Comparison of ENCODE assay signal across 19 mouse cellular contexts in genomic region chr14:117778538-117779413, GRCm38 (mm10).
DNase-seq lines count a peak whose midpoint lies in the region; ATAC-seq and TF ChIP-seq lines count a peak whose summit lies in the region.
"Had no signal": no experiment of that assay in that cellular context is flagged by ENCODE, and none has a peak within 500 bp of the region (broad histone marks: within the 10 kb centered on the region; RNA-seq: fewer than 3 reads in every experiment).

No protein-coding gene starts in this region.

- no peaks in the 10 kb centered on the region for H3K36me3 ChIP-seq in forebrain, embryonic 16.5 days (ENCODE audit: control insufficient read depth, insufficient read depth)
- no peaks in the 10 kb centered on the region for H3K36me3 ChIP-seq in forebrain, postnatal 0 days (ENCODE audit: insufficient read depth)
- H3K36me3 ChIP-seq in midbrain, embryonic 10.5 days = no peaks in the 10 kb centered on the region
- no peaks in the 10 kb centered on the region for H3K36me3 ChIP-seq in midbrain, embryonic 15.5 days (replicated peaks)
- no peaks in the 10 kb centered on the region for H3K36me3 ChIP-seq in liver, embryonic 12.5 days
- H3K36me3 ChIP-seq: embryonic facial prominence, embryonic 15.5 days; heart, embryonic 10.5 days; limb, embryonic 15.5 days; stomach, embryonic 15.5 days had no signal

- 0 out of 2 replicates have a peak, but pooled peaks cover 3% of the 10 kb centered on the region for H3K4me1 ChIP-seq in forebrain, embryonic 16.5 days (replicated peaks; ENCODE audit: control insufficient read depth, insufficient read depth, low read length)
- H3K4me1 ChIP-seq in forebrain, postnatal 0 days (ENCODE audit: insufficient read depth) = no peaks in the 10 kb centered on the region
- H3K4me1 ChIP-seq in midbrain, embryonic 10.5 days = peaks cover 4% of the 10 kb centered on the region
- 0 out of 2 replicates have a peak, but pooled peaks cover 3% of the 10 kb centered on the region for H3K4me1 ChIP-seq in midbrain, embryonic 15.5 days
- no peaks in the 10 kb centered on the region for H3K4me1 ChIP-seq in liver, embryonic 12.5 days
- H3K4me1 ChIP-seq: embryonic facial prominence, embryonic 15.5 days; heart, embryonic 10.5 days; limb, embryonic 15.5 days; stomach, embryonic 15.5 days had no signal

- no peak overlapping the region for H3K4me2 ChIP-seq in forebrain, embryonic 16.5 days (ENCODE audit: low read length)
- H3K4me2 ChIP-seq in forebrain, postnatal 0 days (ENCODE audit: low read depth) = no peak overlapping the region
- H3K4me2 ChIP-seq in midbrain, embryonic 15.5 days = no peak overlapping the region
- no peak overlapping the region for H3K4me2 ChIP-seq in liver, embryonic 12.5 days
- H3K4me2 ChIP-seq: embryonic facial prominence, embryonic 15.5 days; limb, embryonic 15.5 days; stomach, embryonic 15.5 days had no signal

- TF ChIP-seq CTCF in forebrain, postnatal 0 days (IDR thresholded peaks at IDR 0.05; ENCODE audit: low read depth) = no peak

- no peaks in the 10 kb centered on the region for H3K27me3 ChIP-seq in forebrain, embryonic 16.5 days (replicated peaks; ENCODE audit: control insufficient read depth, insufficient read depth, low read length)
- H3K27me3 ChIP-seq in forebrain, postnatal 0 days (ENCODE audit: insufficient read depth, low read length) = no peaks in the 10 kb centered on the region
- no peaks in the 10 kb centered on the region for H3K27me3 ChIP-seq in midbrain, embryonic 10.5 days (ENCODE audit: low read depth, poor library complexity, severe bottlenecking)
- no peaks in the 10 kb centered on the region for H3K27me3 ChIP-seq in midbrain, embryonic 15.5 days (replicated peaks)
- H3K27me3 ChIP-seq in liver, embryonic 12.5 days (replicated peaks) = no peaks in the 10 kb centered on the region
- H3K27me3 ChIP-seq: embryonic facial prominence, embryonic 15.5 days; limb, embryonic 15.5 days; stomach, embryonic 15.5 days had no signal

- WGBS in forebrain, embryonic 16.5 days = 52% methylated on average over 15 of the region's 15 CpGs
- 49% methylated on average over 15 of the region's 15 CpGs for WGBS in forebrain, postnatal 0 days
- WGBS in midbrain, embryonic 10.5 days = 88% methylated on average over 15 of the region's 15 CpGs
- WGBS in midbrain, embryonic 15.5 days = 64% methylated on average over 15 of the region's 15 CpGs
- 45% methylated on average over 15 of the region's 15 CpGs for WGBS in liver, embryonic 12.5 days (ENCODE audit: insufficient replicate concordance)

- no peak overlapping the region for H3K27ac ChIP-seq in forebrain, embryonic 16.5 days (ENCODE audit: low read length)
- H3K27ac ChIP-seq in forebrain, postnatal 0 days (ENCODE audit: low read depth, low read length) = no peak overlapping the region
- 0 out of 2 replicates have a peak overlapping the region, but pooled peaks have one; percentile 38 for H3K27ac ChIP-seq in midbrain, embryonic 10.5 days (replicated peaks)
- H3K27ac ChIP-seq in midbrain, embryonic 15.5 days = no peak overlapping the region
- H3K27ac ChIP-seq in liver, embryonic 12.5 days = no peak overlapping the region
- H3K27ac ChIP-seq: embryonic facial prominence, embryonic 15.5 days; heart, embryonic 10.5 days; limb, embryonic 15.5 days; macrophage; stomach, embryonic 15.5 days had no signal

- DNase-seq in forebrain, postnatal 0 days = no peak
- no peak for DNase-seq in midbrain, embryonic 10.5 days (ENCODE audit: low spot score)
- no peak for DNase-seq in ovary, postnatal 10 days (ENCODE audit: low spot score)
- no peak for DNase-seq in kidney, adult 11 months
- DNase-seq: cerebellum, adult 8-10 months; gastrocnemius, postnatal 14 days; heart, postnatal 14 days; kidney, postnatal 36 days; spleen, adult 18-20 months had no signal

- H3K9ac ChIP-seq in forebrain, embryonic 16.5 days (replicated peaks; ENCODE audit: low read depth, low read length) = no peak overlapping the region
- H3K9ac ChIP-seq in forebrain, postnatal 0 days = no peak overlapping the region
- H3K9ac ChIP-seq in midbrain, embryonic 15.5 days = no peak overlapping the region
- H3K9ac ChIP-seq in liver, embryonic 12.5 days = no peak overlapping the region
- H3K9ac ChIP-seq: embryonic facial prominence, embryonic 15.5 days; limb, embryonic 15.5 days; stomach, embryonic 15.5 days had no signal

- H3K9me3 ChIP-seq in forebrain, embryonic 16.5 days (ENCODE audit: control insufficient read depth, low read length) = no peaks in the 10 kb centered on the region
- no peaks in the 10 kb centered on the region for H3K9me3 ChIP-seq in forebrain, postnatal 0 days (ENCODE audit: low read length)
- H3K9me3 ChIP-seq in midbrain, embryonic 10.5 days (replicated peaks) = no peaks in the 10 kb centered on the region
- H3K9me3 ChIP-seq in midbrain, embryonic 15.5 days = no peaks in the 10 kb centered on the region
- H3K9me3 ChIP-seq in liver, embryonic 12.5 days (replicated peaks) = no peaks in the 10 kb centered on the region
- H3K9me3 ChIP-seq: embryonic facial prominence, embryonic 15.5 days; heart, embryonic 10.5 days; limb, embryonic 15.5 days; stomach, embryonic 15.5 days had no signal

- no peak overlapping the region for H3K4me3 ChIP-seq in forebrain, embryonic 16.5 days (replicated peaks; ENCODE audit: low read length)
- no peak overlapping the region for H3K4me3 ChIP-seq in forebrain, postnatal 0 days (ENCODE audit: low read depth, low read length)
- no peak overlapping the region for H3K4me3 ChIP-seq in midbrain, embryonic 10.5 days
- no peak overlapping the region for H3K4me3 ChIP-seq in midbrain, embryonic 15.5 days
- no peak overlapping the region for H3K4me3 ChIP-seq in liver, embryonic 12.5 days
- H3K4me3 ChIP-seq: embryonic facial prominence, embryonic 15.5 days; heart, embryonic 10.5 days; limb, embryonic 15.5 days; stomach, embryonic 15.5 days had no signal

- 0 out of 2 replicates have a peak, but pooled peaks have one; percentile 12 for ATAC-seq in forebrain, embryonic 16.5 days
- no peak for ATAC-seq in forebrain, postnatal 0 days
- ATAC-seq in midbrain, embryonic 15.5 days (replicated peaks) = no peak
- ATAC-seq in liver, embryonic 12.5 days = peak; percentile 62
- peak; percentile 55 for ATAC-seq in neutrophil, adult 5-6 weeks (ENCODE audit: extremely low read depth, insufficient number of reproducible peaks, low FRiP score, poor library complexity, severe bottlenecking)
- ATAC-seq: intestine, embryonic 16.5 days had no signal

Comparison
In these comparisons a context has a peak if more than half of its experiments do, and no peak if none do; other contexts are left out.
1. ATAC-seq: peak in forebrain, embryonic 16.5 days (single experiment), liver, embryonic 12.5 days (single experiment) and neutrophil, adult 5-6 weeks (single experiment); none in forebrain, postnatal 0 days (single experiment) and midbrain, embryonic 15.5 days (single experiment).